Mouse (Mus musculus) stomach, postnatal 0 days (tissue): ENCODE measurements at regions not wholly inside any gene's neighbourhood (a gene's known extent, or its start where the extent isn't known, plus 50 kb on each side); places are given as distances from the start of the nearest gene placed in this dataset.

ENCODE experiments used
- CTCF ChIP-seq: IDR thresholded peaks from 2 replicates; pipeline ENCODE4 v1.5.1; 2016; ENCODE audit warnings: antibody characterized with exemption, low read depth, mild to moderate bottlenecking, moderate library complexity
- EP300 ChIP-seq: optimal IDR thresholded peaks from 2 replicates; pipeline ENCODE3; 2016; ENCODE audit warnings: antibody characterized with exemption

- no peak for TF ChIP-seq CTCF
- TF ChIP-seq EP300 = no peak
Observed at GRCm38 (mm10) chr17:10042042-10042652, 277.5 kb downstream of the Qk start.
